Mouse (Mus musculus) ES-Bruce4 (cell line): ENCODE measurements at regions not wholly inside any gene's neighbourhood (a gene's known extent, or its start where the extent isn't known, plus 50 kb on each side); places are given as distances from the start of the nearest gene placed in this dataset.

Experiments
- H3K27ac ChIP-seq: 2 replicates; pipeline ENCODE4 v1.5.1; 2012; ENCODE audit warnings: low read length, inconsistent platforms; ENCODE audit not compliant: insufficient read depth
- H3K27me3 ChIP-seq: 2 replicates; pipeline ENCODE4 v1.6.1; 2012; ENCODE audit warnings: mild to moderate bottlenecking, low read length, inconsistent platforms; ENCODE audit not compliant: control insufficient read depth, poor library complexity, insufficient read depth, severe bottlenecking
- H3K36me3 ChIP-seq: 2 replicates; pipeline ENCODE4 v1.6.1; 2012; ENCODE audit warnings: inconsistent platforms, mild to moderate bottlenecking, low read length, moderate library complexity; ENCODE audit not compliant: control insufficient read depth, poor library complexity, insufficient read depth, severe bottlenecking
- H3K4me1 ChIP-seq: one replicate; pipeline ENCODE4 v1.8.1; 2011; ENCODE audit warnings: low read length; ENCODE audit not compliant: control insufficient read depth, insufficient read depth
- H3K4me3 ChIP-seq: 2 replicates; pipeline ENCODE4 v1.5.1; 2011; ENCODE audit warnings: low read depth, mild to moderate bottlenecking, low read length
- H3K9ac ChIP-seq: 2 replicates; pipeline ENCODE4 v1.6.1; 2012; ENCODE audit warnings: low read depth, mild to moderate bottlenecking, inconsistent platforms; ENCODE audit not compliant: poor library complexity, severe bottlenecking
- H3K9me3 ChIP-seq: replicated peaks from 2 replicates; pipeline ENCODE4 v1.6.1; 2012; ENCODE audit warnings: mild to moderate bottlenecking, low read length, inconsistent platforms; ENCODE audit not compliant: control insufficient read depth, poor library complexity, insufficient read depth, severe bottlenecking
- CTCF ChIP-seq: IDR thresholded peaks from one replicate; pipeline ENCODE4 v1.8.1; 2011; ENCODE audit warnings: low read depth, low read length
- EP300 ChIP-seq: IDR thresholded peaks from 2 replicates; pipeline ENCODE4 v1.6.1; 2011; ENCODE audit warnings: low read depth, low read length; ENCODE audit not compliant: insufficient read depth
- POLR2A ChIP-seq: IDR thresholded peaks from one replicate; pipeline ENCODE4 v1.8.1; 2011; ENCODE audit warnings: low read length; ENCODE audit not compliant: insufficient read depth

DNA sequence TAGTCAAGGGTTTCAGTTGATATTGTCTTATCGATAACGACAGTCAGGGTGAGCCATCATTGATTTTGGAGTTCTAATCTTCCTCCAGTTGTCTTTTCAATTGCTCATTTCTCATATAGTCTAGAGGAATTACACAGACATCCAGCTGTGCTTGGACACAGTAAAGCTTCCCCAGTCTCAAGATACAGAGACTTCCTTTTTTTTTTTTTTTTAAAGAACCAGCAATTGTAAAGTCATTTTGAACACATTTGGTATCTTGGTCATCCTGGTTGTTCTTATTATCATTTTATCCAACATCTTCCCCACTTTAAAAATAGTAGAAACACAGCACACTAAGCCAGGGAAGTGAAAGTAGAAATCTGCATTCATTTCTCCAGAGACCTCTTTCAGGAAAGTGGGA lies 51.4 kb upstream of the Rgmb start:
- Histone ChIP-seq H3K36me3 (no peaks in the 10 kb centered on the region), H3K4me3 (no peak overlapping the region), H3K9ac (no peak overlapping the region), H3K27me3 (no peaks in the 10 kb centered on the region), H3K4me1 (no peaks in the 10 kb centered on the region), H3K9me3 (no peaks in the 10 kb centered on the region), H3K27ac (no peak overlapping the region)
- TF ChIP-seq CTCF (no peak), POLR2A (no peak), EP300 (no peak)
